Mouse (Mus musculus): ENCODE data around the gene Olfr916.

Gene Olfr916

DNA sequence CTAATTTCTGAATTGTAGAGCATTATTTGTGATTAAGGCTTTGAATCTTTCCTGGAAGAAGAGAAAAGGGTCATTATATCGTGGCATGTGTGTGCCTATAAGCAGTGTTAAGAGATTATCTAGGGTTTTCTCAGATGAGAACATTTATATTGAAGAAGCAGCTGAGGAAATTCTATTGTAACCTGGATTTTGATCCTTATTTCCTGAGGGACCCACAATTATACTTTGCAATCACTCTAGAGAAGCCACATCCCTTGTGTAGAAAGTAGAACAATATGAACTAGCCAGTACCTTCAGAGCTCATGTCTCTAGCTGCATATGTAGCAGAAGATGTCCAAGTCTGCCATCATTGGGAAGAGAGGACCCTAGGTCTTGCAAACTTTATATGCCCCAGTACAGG, at the start of gene Olfr916:
Gene Olfr916, minus strand, starts transcription at position 101 of the 400 bp plus-strand sequence.
- DNase-seq: no peak

DNA sequence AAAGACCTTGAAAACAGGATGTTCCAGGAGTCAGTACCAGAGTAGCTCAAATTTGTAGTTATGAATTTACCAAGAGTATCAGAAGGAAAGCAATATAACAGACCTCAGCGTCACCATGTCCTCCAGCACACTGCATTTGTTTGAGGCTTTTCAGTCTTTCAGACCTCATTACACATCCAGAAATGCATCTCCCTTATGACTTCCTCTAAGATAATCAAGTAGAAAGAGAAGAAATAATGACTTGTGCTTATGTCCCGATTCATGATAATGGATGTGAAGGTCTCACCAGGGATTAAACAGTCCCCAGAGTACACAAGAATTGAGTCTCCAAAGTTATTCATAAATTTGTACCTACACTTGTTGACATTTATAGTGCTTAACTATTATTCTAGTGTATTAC, 14.8 kb upstream of the Olfr916 start, which contains the start of gene Olfr918:
Gene Olfr918, minus strand, starts transcription at position 101 of the 400 bp plus-strand sequence.
- DNase-seq: no peak

DNA sequence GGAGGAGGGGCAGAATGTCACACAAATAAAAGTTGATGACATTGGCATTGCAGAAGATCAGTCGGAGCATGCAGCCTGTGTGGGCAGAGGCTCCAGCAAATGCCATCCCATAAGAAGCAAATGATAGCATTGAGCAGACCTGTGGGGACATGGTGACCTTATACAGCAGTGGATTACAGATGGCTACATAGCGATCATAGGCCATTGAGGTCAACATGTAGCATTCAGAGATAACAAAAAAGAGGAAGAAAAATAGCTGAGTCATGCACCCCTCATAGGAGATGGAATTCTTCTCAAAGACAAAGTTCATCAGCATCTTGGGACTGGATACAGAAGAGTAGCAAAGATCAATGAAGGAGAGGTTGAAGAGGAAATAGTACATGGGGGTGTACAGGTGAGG, 13.2 kb upstream of the Olfr916 start:
- no peak for DNase-seq

DNA sequence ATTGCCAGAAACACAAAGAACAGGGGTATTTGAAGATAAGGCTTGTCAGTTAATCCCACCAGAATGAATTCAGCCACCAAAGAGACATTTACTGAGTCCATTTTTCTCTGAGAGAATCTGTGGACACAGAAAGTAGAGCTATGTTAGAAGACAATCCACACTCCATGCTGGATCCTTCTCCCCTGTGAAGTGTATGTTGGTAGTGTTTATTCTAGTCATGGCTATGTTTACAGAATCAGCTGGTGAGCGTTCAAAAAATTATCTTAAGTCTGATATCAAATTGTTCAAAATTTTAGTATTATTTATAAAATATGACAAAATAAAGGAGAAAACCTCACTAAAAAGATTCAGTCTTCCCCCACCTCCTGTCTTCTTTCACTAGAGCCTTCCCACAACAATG, 6.1 kb upstream of the Olfr916 start, which contains the start of gene Olfr917:
Gene Olfr917, minus strand, starts transcription at position 101 of the 400 bp plus-strand sequence.
- no peak for DNase-seq

DNA sequence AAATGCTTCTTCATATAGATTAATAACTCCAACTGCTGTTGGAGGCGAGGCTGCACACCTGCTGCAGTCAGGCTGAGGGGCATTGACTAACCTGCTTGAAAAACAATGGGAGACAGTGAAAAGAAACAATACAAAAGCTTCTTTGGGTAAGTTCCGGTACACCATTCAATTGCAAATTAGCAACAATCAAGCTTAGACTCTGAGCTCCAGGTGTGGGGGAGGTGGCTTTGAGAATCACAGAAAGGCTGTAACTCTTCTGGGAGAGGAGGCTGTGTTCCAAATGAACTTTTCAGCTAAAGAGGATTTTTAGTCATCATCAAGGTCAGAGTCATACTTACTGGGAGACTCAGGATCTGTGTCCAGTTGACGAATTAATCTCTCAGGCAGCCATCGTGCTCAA, 27.3 kb downstream of the Olfr916 start:
- DNase-seq: no peak
